Mouse (Mus musculus) right cerebral cortex, adult 2 months (tissue): ENCODE data around the gene Sln.

Source experiments
- DNase-seq, 2 experiments: peaks; one replicate each; pipeline ENCODE4 v3.0.0; 2021 to 2022; ENCODE audit warnings: low spot score in 2 of 2

Gene Sln

DNA sequence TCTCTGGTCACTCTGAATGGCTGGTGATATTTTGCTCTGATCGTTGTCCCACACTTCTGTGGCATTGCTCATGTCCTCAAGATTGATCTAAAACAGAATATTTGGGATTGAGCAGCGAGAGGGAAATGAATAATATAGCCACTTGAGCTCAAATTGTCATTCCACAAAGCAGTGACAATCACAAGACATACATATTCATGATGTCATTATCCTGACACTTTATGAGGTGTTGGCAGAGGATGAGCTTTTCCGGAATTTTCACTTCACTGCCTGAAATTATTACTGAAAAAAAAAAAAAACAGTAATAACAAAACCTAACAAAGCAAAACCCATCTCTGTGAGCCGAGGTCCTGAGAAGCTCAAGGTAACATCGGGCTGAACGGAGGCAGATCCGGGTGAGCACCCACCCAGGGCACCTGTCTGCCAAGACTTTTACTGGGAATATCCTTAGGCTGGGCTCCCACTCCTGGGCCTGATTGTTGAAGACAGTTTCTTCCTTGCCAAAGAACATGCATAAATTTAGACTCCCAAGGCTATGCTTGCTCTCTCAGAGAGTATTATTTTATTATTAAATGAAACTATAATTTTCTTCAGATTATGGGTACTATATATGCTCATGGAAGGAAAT, 53.4 kb downstream of the Sln start:
- peak in 1 of 2 experiments; percentile 26 for DNase-seq
